Mouse (Mus musculus) embryonic fibroblast, embryonic 13.5 days (primary cell): ENCODE measurements around the gene Kcnj14.
A peak's percentile ranks its signal among the peaks of the same experiment; 100 is the strongest.

Experiments used
- CTCF ChIP-seq: IDR thresholded peaks from 2 replicates; pipeline ENCODE4 v1.5.1; 2011; ENCODE audit warnings: mild to moderate bottlenecking, control low read depth, low read length, moderate library complexity, borderline replicate concordance; ENCODE audit not compliant: insufficient read depth
- POLR2A ChIP-seq: IDR thresholded peaks from 2 replicates; pipeline ENCODE4 v1.6.1; 2011; ENCODE audit warnings: low read depth, mild to moderate bottlenecking, control low read depth, low read length, moderate library complexity

DNA sequence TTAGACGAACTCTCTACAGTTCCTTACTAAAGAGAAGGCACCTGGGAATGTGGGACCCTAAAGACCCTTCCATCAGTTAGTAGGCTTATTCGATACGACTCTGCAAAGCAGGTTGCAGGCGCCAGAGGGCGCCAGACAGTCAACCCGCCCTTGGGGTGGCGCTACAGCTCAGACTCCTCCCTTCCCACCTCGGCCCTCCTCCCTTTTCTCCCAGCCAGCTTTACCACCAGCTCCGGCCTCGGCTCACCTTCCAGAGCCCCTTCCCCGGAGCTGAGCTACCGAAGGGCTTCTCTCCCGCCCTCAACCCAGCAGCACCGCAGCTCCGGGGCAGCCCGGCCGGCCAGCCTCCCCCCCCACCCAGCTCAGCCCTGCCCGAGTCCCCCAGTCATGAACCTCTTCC lies 48.0 kb upstream of the Kcnj14 start, which contains the start of gene Kdelr1:
- TF ChIP-seq CTCF = peak; percentile 83
- peak; percentile 90 for TF ChIP-seq POLR2A
